Mouse (Mus musculus): Measurements from ENCODE around the gene Olfr92. TPM values are rescaled to one million over a fixed set of nuclear protein-coding genes. Genes with fewer than 3 reads are reported as not detected.

Gene Olfr92
- polyA plus RNA-seq, 1 experiment from 2014 or later, result not detected

- Histone ChIP-seq H3K27me3 (ENCODE audit: control insufficient read depth, insufficient read depth, low read depth, low read length) (no peaks in the 10 kb centered on the region), H3K27ac (ENCODE audit: low read length) (no peak overlapping the region), H3K9ac (ENCODE audit: low read depth, low read length) (no peak overlapping the region), H3K4me2 (ENCODE audit: low read length) (no peak overlapping the region), H3K4me3 (ENCODE audit: low read depth, low read length) (no peak overlapping the region), H3K36me3 (ENCODE audit: control insufficient read depth, insufficient read depth, low read length) (no peaks in the 10 kb centered on the region), H3K4me1 (ENCODE audit: control insufficient read depth, insufficient read depth, low read length) (peaks cover 16% of the 10 kb centered on the region), H3K9me3 (replicated peaks; ENCODE audit: control insufficient read depth, low read length, poor library complexity, severe bottlenecking) (no peaks in the 10 kb centered on the region)
- WGBS, result 3% methylated on average over 8 of the region's 8 CpGs
- ATAC-seq, result 0 out of 2 replicates have a peak, but pooled peaks have one; percentile 36
Measured at GRCm38 (mm10) chr17:37083327-37083726, 36.6 kb downstream of the Olfr92 start.

DNA sequence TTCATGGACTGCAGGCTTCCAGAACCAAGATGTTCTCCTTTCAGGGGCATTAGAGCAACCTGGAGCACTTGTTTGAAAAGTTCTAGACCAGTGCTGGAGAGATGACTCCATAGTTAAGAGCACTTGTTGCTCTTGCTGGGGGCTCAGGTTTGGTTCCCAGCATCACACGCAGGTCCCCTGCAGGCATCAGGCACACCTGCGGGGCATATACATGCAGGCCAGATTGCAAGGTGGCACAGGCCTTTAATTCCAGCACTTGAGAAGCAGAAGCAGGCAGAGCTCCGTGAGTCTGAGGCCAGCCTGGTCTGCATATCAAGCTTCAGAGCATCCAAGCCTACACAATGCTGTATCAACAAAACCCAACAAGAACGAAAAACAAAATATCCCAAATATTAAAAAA lies 38.2 kb downstream of the Olfr92 start:
- no peak overlapping the region for H3K4me2 ChIP-seq (ENCODE audit: low read length)
- no peak overlapping the region for H3K4me3 ChIP-seq (ENCODE audit: low read depth, low read length)
- H3K4me1 ChIP-seq (ENCODE audit: control insufficient read depth, insufficient read depth, low read length), result peaks cover 16% of the 10 kb centered on the region
- H3K9ac ChIP-seq (ENCODE audit: low read depth, low read length), result no peak overlapping the region
- no peaks in the 10 kb centered on the region for H3K27me3 ChIP-seq (ENCODE audit: control insufficient read depth, insufficient read depth, low read depth, low read length)
- no peaks in the 10 kb centered on the region for H3K36me3 ChIP-seq (ENCODE audit: control insufficient read depth, insufficient read depth, low read length)
- no peak overlapping the region for H3K27ac ChIP-seq (ENCODE audit: low read length)
- WGBS, result 92% methylated on average over 4 of the region's 4 CpGs
- no peaks in the 10 kb centered on the region for H3K9me3 ChIP-seq (replicated peaks; ENCODE audit: control insufficient read depth, low read length, poor library complexity, severe bottlenecking)
- no peak for ATAC-seq

- 19% methylated on average over 5 of the region's 5 CpGs for WGBS
- no peak overlapping the region for H3K9ac ChIP-seq (ENCODE audit: low read depth, low read length)
- no peak overlapping the region for H3K4me2 ChIP-seq (ENCODE audit: low read length)
- H3K27me3 ChIP-seq (ENCODE audit: control insufficient read depth, insufficient read depth, low read depth, low read length), result no peaks in the 10 kb centered on the region
- no peak overlapping the region for H3K4me3 ChIP-seq (ENCODE audit: low read depth, low read length)
- H3K27ac ChIP-seq (ENCODE audit: low read length), result no peak overlapping the region
- ATAC-seq, result no peak
- no peaks in the 10 kb centered on the region for H3K9me3 ChIP-seq (replicated peaks; ENCODE audit: control insufficient read depth, low read length, poor library complexity, severe bottlenecking)
- H3K4me1 ChIP-seq (ENCODE audit: control insufficient read depth, insufficient read depth, low read length), result peaks cover 16% of the 10 kb centered on the region
- H3K36me3 ChIP-seq (ENCODE audit: control insufficient read depth, insufficient read depth, low read length), result peaks cover 1% of the 10 kb centered on the region; the same call in 1 of the 2 replicates
Measured at GRCm38 (mm10) chr17:37080119-37080518, 39.8 kb downstream of the Olfr92 start.

GRCm38 (mm10) chr17:37078990-37079389 lies 40.9 kb downstream of the Olfr92 start:
- H3K4me2 ChIP-seq (ENCODE audit: low read length), result no peak overlapping the region
- H3K9ac ChIP-seq (ENCODE audit: low read depth, low read length), result no peak overlapping the region
- H3K4me1 ChIP-seq (ENCODE audit: control insufficient read depth, insufficient read depth, low read length), result peaks cover 16% of the 10 kb centered on the region
- no peaks in the 10 kb centered on the region for H3K9me3 ChIP-seq (replicated peaks; ENCODE audit: control insufficient read depth, low read length, poor library complexity, severe bottlenecking)
- 0% methylated on average over 2 of the region's 2 CpGs for WGBS
- H3K27ac ChIP-seq (ENCODE audit: low read length), result 0 out of 2 replicates have a peak overlapping the region, but pooled peaks have one; percentile 1
- H3K36me3 ChIP-seq (ENCODE audit: control insufficient read depth, insufficient read depth, low read length), result peaks cover 9% of the 10 kb centered on the region; the same call in 1 of the 2 replicates
- no peaks in the 10 kb centered on the region for H3K27me3 ChIP-seq (ENCODE audit: control insufficient read depth, insufficient read depth, low read depth, low read length)
- H3K4me3 ChIP-seq (ENCODE audit: low read depth, low read length), result no peak overlapping the region
- ATAC-seq, result peak; percentile 14; the same call in 1 of the 2 replicates

DNA sequence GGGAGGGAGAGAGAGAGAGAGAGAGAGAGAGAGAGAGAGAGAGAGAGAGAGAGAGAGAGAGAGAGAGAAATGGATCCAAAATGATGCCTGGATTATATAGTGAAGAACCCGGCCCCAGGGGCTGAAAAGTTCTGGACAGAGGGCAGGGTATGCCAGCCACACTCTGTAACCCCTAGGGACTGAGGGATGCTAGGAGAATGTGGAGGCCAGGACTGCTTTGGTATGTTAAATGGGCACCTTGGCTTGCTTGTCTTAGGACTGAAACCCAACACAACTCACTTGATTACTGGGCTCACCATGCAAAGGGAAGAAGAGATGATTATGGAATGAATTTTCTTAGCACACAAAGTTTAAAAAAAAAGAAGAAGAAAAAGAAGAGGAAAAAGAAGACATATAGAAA lies 41.7 kb downstream of the Olfr92 start:
- H3K27me3 ChIP-seq (ENCODE audit: control insufficient read depth, insufficient read depth, low read depth, low read length), result no peaks in the 10 kb centered on the region
- WGBS, result 32% methylated on average over 1 of the region's 1 CpGs
- no peak overlapping the region for H3K27ac ChIP-seq (ENCODE audit: low read length)
- H3K4me1 ChIP-seq (ENCODE audit: control insufficient read depth, insufficient read depth, low read length), result peaks cover 16% of the 10 kb centered on the region
- peaks cover 9% of the 10 kb centered on the region for H3K36me3 ChIP-seq (ENCODE audit: control insufficient read depth, insufficient read depth, low read length)
- no peak overlapping the region for H3K9ac ChIP-seq (ENCODE audit: low read depth, low read length)
- H3K4me2 ChIP-seq (ENCODE audit: low read length), result no peak overlapping the region
- H3K4me3 ChIP-seq (ENCODE audit: low read depth, low read length), result no peak overlapping the region
- ATAC-seq, result no peak
- H3K9me3 ChIP-seq (replicated peaks; ENCODE audit: control insufficient read depth, low read length, poor library complexity, severe bottlenecking), result no peaks in the 10 kb centered on the region

- H3K36me3 ChIP-seq (ENCODE audit: control insufficient read depth, insufficient read depth, low read length), result peaks cover 20% of the 10 kb centered on the region
- H3K27ac ChIP-seq (ENCODE audit: low read length), result no peak overlapping the region
- no peak overlapping the region for H3K9ac ChIP-seq (ENCODE audit: low read depth, low read length)
- no peak overlapping the region for H3K4me2 ChIP-seq (ENCODE audit: low read length)
- H3K27me3 ChIP-seq (ENCODE audit: control insufficient read depth, insufficient read depth, low read depth, low read length), result no peaks in the 10 kb centered on the region
- no peak for ATAC-seq
- H3K4me1 ChIP-seq (ENCODE audit: control insufficient read depth, insufficient read depth, low read length), result peaks cover 16% of the 10 kb centered on the region
- H3K9me3 ChIP-seq (replicated peaks; ENCODE audit: control insufficient read depth, low read length, poor library complexity, severe bottlenecking), result no peaks in the 10 kb centered on the region
- no peak overlapping the region for H3K4me3 ChIP-seq (ENCODE audit: low read depth, low read length)
- 90% methylated on average over 2 of the region's 2 CpGs for WGBS
Measured at GRCm38 (mm10) chr17:37075766-37076165, 44.1 kb downstream of the Olfr92 start.

DNA sequence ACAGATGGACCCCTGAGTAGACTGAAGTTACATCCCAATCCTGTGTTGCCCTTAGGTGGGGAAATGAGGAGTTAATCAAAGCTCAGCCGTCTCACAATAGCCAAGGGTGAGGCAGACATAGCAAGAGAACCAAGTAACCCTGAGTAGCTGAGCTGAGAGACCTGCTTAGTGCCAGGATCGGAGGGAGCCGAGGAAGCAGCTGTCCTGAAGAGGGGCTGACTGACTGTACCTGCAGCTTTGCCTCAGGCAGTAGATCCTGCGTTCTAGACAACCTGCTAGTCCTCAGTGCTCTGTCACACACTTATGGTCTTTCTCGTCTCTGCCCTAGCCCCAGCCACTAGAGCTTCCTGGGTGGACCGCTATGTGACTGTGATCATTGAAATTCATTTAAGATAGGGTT lies 44.7 kb downstream of the Olfr92 start:
- H3K27me3 ChIP-seq (ENCODE audit: control insufficient read depth, insufficient read depth, low read depth, low read length), result no peaks in the 10 kb centered on the region
- H3K4me1 ChIP-seq (ENCODE audit: control insufficient read depth, insufficient read depth, low read length), result peaks cover 16% of the 10 kb centered on the region
- ATAC-seq, result no peak
- H3K36me3 ChIP-seq (ENCODE audit: control insufficient read depth, insufficient read depth, low read length), result peaks cover 20% of the 10 kb centered on the region
- 87% methylated on average over 6 of the region's 6 CpGs for WGBS
- no peaks in the 10 kb centered on the region for H3K9me3 ChIP-seq (replicated peaks; ENCODE audit: control insufficient read depth, low read length, poor library complexity, severe bottlenecking)
- H3K9ac ChIP-seq (ENCODE audit: low read depth, low read length), result no peak overlapping the region
- H3K27ac ChIP-seq (ENCODE audit: low read length), result no peak overlapping the region
- no peak overlapping the region for H3K4me2 ChIP-seq (ENCODE audit: low read length)
- no peak overlapping the region for H3K4me3 ChIP-seq (ENCODE audit: low read depth, low read length)

GRCm38 (mm10) chr17:37072730-37073276 lies 47.1 kb downstream of the Olfr92 start:
- WGBS, result 24% methylated on average over 11 of the region's 11 CpGs

DNA sequence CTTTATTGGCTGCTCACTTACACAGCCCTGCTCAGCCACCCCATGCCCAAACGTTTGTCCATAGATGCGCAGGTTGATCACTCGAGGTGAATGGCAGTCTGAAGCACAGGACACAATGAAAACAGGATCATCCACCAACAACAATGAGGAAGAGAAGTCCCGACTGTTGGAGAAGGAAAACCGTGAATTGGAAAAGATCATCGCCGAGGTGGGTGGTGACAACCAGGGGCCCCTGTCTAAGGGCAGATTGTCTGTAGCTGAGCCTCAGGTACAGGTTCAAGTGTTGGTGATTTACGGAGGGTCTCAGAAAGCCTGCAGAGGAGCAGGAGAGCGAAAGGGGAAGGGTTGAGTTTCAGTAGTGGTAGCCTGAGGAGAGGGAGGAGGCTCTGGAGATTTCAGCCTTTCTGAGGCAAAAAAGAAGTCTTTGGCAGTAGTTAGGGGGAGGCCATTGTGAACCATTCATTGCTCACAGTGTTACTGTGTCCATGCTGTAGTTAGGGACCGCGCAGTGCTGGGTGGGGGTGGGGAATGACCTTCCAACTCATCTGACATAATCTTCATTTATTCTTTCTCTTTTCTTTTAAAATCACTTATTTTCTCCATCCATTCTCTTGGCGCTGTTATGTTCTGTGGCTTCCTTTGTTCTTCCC lies 47.7 kb downstream of the Olfr92 start:
- Histone ChIP-seq H3K4me3 (ENCODE audit: low read depth, low read length) (no peak overlapping the region), H3K27me3 (ENCODE audit: control insufficient read depth, insufficient read depth, low read depth, low read length) (no peaks in the 10 kb centered on the region), H3K4me2 (ENCODE audit: low read length) (no peak overlapping the region), H3K36me3 (ENCODE audit: control insufficient read depth, insufficient read depth, low read length) (peaks cover 38% of the 10 kb centered on the region), H3K9me3 (replicated peaks; ENCODE audit: control insufficient read depth, low read length, poor library complexity, severe bottlenecking) (no peaks in the 10 kb centered on the region), H3K4me1 (ENCODE audit: control insufficient read depth, insufficient read depth, low read length) (no peaks in the 10 kb centered on the region), H3K9ac (ENCODE audit: low read depth, low read length) (no peak overlapping the region), H3K27ac (ENCODE audit: low read length) (peak overlapping the region; percentile 59; the same call in 1 of the 2 replicates)
- 56% methylated on average over 12 of the region's 12 CpGs for WGBS
- ATAC-seq, result 0 out of 2 replicates have a peak, but pooled peaks have one; percentile 33

More at GRCm38 (mm10) chr17:37072730-37073276, 47.1 kb downstream of the Olfr92 start:
- Histone ChIP-seq H3K4me1 (ENCODE audit: control insufficient read depth, insufficient read depth, low read length) (no peaks in the 10 kb centered on the region), H3K4me3 (ENCODE audit: low read depth, low read length) (no peak overlapping the region), H3K9ac (ENCODE audit: low read depth, low read length) (no peak overlapping the region), H3K36me3 (ENCODE audit: control insufficient read depth, insufficient read depth, low read length) (peaks cover 32% of the 10 kb centered on the region), H3K9me3 (replicated peaks; ENCODE audit: control insufficient read depth, low read length, poor library complexity, severe bottlenecking) (no peaks in the 10 kb centered on the region), H3K4me2 (ENCODE audit: low read length) (no peak overlapping the region), H3K27me3 (ENCODE audit: control insufficient read depth, insufficient read depth, low read depth, low read length) (no peaks in the 10 kb centered on the region), H3K27ac (ENCODE audit: low read length) (peak overlapping the region; percentile 59; the same call in 1 of the 2 replicates)
- ATAC-seq, result no peak

Measured in midbrain, embryonic 16.5 days (tissue).